Mouse (Mus musculus) midbrain, embryonic 13.5 days (tissue): ENCODE measurements around the gene Elane. TPM values are rescaled to one million over a fixed set of nuclear protein-coding genes. Genes with fewer than 3 reads are reported as not detected.

Experiments used
- ATAC-seq: fragments of 200-750 bp; cut with Nextera tagmentation; 2 replicates; pipeline ENCODE4 v1.8.0; 2017; ENCODE audit warnings: mild to moderate bottlenecking, moderate TSS enrichment, moderate library complexity
- H3K27ac ChIP-seq: fragments of 300-500 bp; sonication (generic); 2 replicates; pipeline ENCODE4 v1.5.1; 2015; ENCODE audit warnings: inconsistent platforms, mild to moderate bottlenecking, moderate library complexity
- H3K27me3 ChIP-seq: fragments of 300-500 bp; sonication (generic); 2 replicates; pipeline ENCODE4 v1.6.1; 2015; ENCODE audit warnings: mild to moderate bottlenecking, inconsistent platforms
- H3K36me3 ChIP-seq: fragments of 300-500 bp; sonication (generic); 2 replicates; pipeline ENCODE4 v1.6.1; 2015; ENCODE audit warnings: mild to moderate bottlenecking, inconsistent platforms
- H3K4me1 ChIP-seq: fragments of 300-500 bp; sonication (generic); replicated peaks from 2 replicates; pipeline ENCODE4 v1.6.1; 2015; ENCODE audit warnings: inconsistent platforms
- H3K4me2 ChIP-seq: fragments of 300-500 bp; sonication (generic); replicated peaks from 2 replicates; pipeline ENCODE4 v1.6.1; 2015; ENCODE audit warnings: moderate library complexity, mild to moderate bottlenecking, inconsistent platforms
- H3K4me3 ChIP-seq: fragments of 300-500 bp; sonication (generic); replicated peaks from 2 replicates; pipeline ENCODE4 v1.5.1; 2015; ENCODE audit warnings: mild to moderate bottlenecking, inconsistent platforms
- H3K9ac ChIP-seq: fragments of 300-500 bp; sonication (generic); replicated peaks from 2 replicates; pipeline ENCODE4 v1.6.1; 2015; ENCODE audit warnings: mild to moderate bottlenecking, inconsistent platforms
- H3K9me3 ChIP-seq: fragments of 300-500 bp; sonication (generic); 2 replicates; pipeline ENCODE4 v1.6.1; 2016; ENCODE audit warnings: mild to moderate bottlenecking, inconsistent platforms
- WGBS: fragments of 180-500 bp; shearing (Covaris S2); methylation state at CpG from one replicate; pipeline ENCODE4 v1.1.7; 2015; 5-methylcytosine and 5-hydroxymethylcytosine counted together
- polyA plus RNA-seq: library from polyadenylated mRNA; unstranded; fragments of >200 nt; fragmentation: Nextera tagmentation; extraction: Ambion mirVana; gene quantifications from 2 replicates; pipeline ENCODE4 v1.2.1, GENCODE M21; 2015

Elane gene
- polyA plus RNA-seq, 1 experiment from 2014 or later = not detected

DNA sequence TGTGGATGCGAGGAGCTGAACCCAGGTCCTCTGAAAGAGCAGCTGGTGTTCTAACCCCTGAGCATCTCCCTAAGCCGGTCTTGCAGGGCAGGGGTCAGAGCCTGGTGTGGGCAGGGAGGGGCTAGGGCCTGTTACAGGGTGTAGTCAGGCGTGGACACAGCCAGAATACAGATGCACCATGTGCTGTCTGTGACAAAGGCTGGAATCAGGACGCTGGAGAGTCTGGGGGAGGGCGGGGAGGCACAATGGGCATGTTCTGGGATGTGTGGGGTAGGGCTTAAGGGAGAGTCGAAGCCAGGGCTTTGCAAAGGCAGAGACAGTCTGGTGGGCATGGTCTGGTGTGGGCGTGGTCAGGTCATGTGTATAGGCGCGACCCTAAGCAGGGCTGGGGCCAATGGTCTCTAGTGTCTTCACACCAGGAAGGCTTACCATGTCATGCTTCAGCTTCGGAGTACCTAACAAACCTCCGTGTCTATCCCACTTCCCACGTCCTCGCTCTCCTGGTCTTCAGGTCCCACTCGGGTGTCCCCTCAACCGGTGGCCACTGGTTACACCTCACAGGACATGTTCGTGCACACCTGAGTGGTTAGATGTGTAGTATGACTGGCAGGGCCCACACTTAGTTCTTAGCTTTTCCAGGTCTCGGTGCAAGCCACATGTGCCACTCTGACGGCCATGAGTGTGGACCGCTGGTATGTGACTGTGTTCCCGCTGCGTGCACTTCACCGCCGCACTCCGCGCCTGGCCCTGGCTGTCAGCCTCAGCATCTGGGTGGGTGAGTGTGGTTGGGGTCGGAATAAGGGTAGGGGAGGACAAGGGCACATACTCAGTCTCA, 34.2 kb downstream of the Elane start:
- H3K27ac ChIP-seq = no peak overlapping the region
- WGBS = 11% methylated on average over 26 of the region's 26 CpGs
- no peak overlapping the region for H3K9ac ChIP-seq
- H3K4me3 ChIP-seq = peak overlapping the region; percentile 31
- H3K27me3 ChIP-seq = peaks cover 67% of the 10 kb centered on the region
- no peaks in the 10 kb centered on the region for H3K9me3 ChIP-seq
- ATAC-seq = 0 out of 2 replicates have a peak, but pooled peaks have one; percentile 5
- peaks cover 51% of the 10 kb centered on the region for H3K4me1 ChIP-seq
- no peaks in the 10 kb centered on the region for H3K36me3 ChIP-seq
- peak overlapping the region; percentile 43; the same call in 1 of the 2 replicates for H3K4me2 ChIP-seq

DNA sequence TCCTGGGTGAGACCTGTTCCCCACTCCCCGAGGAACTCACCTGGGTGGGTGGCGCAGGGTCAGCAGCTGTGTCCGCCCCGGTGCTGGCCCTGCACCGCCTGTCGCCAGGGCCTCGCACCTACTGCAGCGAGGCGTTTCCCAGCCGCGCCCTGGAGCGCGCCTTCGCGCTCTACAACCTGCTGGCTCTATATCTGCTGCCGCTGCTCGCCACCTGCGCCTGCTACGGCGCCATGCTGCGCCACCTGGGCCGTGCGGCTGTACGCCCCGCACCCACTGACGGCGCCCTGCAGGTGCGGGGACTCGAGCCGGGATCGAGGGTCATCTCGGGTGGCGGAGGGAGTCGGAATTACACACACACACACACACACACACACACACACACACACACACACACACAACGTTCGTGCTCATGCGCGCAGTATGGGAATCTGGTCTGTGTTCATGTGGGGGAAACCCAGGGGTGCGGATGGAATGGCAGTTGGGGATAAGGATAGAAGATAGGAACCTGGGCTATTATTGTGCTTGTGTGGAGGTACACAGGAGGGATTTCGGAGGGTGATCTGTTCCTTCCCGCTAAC, 35.0 kb downstream of the Elane start, which contains the start of gene R3hdm4:
TSS of gene R3hdm4 (minus strand) at position 251 of the 578 bp plus-strand sequence.
- H3K36me3 ChIP-seq = no peaks in the 10 kb centered on the region
- H3K27me3 ChIP-seq = peaks cover 67% of the 10 kb centered on the region
- H3K9me3 ChIP-seq = no peaks in the 10 kb centered on the region
- H3K4me3 ChIP-seq = peak within 1 kb of the TSS; percentile 31
- no peak for ATAC-seq
- peak within 1 kb of the TSS; percentile 37 for H3K9ac ChIP-seq
- peaks cover 50% of the 10 kb centered on the region for H3K4me1 ChIP-seq
- 4% methylated on average over 41 of the region's 41 CpGs for WGBS
- H3K27ac ChIP-seq = no peak within 1 kb of the TSS
- peak within 1 kb of the TSS; percentile 43 for H3K4me2 ChIP-seq

DNA sequence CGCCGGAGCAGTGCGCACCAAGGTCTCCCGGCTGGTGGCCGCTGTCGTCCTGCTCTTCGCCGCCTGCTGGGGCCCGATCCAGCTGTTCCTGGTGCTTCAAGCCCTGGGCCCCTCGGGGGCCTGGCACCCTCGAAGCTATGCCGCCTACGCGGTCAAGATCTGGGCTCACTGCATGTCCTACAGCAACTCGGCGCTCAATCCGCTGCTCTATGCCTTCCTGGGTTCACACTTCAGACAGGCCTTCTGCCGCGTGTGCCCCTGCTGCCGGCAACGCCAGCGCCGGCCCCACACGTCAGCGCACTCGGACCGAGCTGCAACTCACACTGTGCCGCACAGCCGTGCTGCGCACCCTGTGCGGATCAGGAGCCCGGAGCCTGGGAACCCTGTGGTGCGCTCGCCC, 35.5 kb downstream of the Elane start:
- ATAC-seq = no peak
- Histone ChIP-seq H3K9ac (peak overlapping the region; percentile 37), H3K9me3 (no peaks in the 10 kb centered on the region), H3K27me3 (peaks cover 67% of the 10 kb centered on the region), H3K4me2 (peak overlapping the region; percentile 43), H3K27ac (no peak overlapping the region), H3K4me1 (peaks cover 52% of the 10 kb centered on the region), H3K4me3 (peak overlapping the region; percentile 31), H3K36me3 (no peaks in the 10 kb centered on the region)
- WGBS = 1% methylated on average over 34 of the region's 34 CpGs

DNA sequence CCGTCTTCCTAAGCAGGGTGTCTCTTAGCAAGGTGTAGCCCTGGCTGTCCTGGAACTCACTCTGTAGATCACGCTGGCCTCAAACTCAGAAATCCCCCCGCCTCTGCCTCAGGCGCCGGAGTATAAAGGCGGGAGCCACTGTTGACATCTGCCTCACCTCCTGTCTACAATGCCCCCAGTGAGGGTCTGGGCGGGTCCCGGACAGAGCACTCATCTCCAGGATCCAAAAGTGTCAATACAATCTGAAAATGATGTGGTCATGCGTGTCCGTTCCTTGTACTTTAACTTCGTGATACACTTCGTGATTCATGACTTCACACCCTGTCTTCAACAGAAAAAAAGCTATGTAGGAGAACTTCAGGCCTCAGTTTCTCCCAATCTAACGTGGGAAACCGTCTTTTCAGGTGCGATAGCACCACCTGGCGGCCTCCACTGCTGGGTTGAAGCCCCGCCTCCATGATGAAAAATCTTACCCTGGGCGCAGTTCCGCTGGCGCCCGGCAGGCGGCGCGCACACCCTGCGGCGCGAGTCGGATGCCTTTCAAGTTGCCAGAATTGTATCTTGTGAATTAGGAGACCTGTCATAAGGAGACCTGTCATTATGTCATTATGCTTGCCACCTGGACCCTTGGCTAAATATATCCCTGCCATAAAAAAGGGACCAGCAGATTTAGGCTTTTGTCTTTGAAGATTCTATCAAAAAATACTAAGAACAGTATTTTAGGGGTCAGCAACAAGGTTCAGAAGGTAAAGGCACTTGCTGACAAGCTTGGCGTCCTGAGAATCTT, 39.1 kb downstream of the Elane start:
- no peaks in the 10 kb centered on the region for H3K9me3 ChIP-seq
- no peak for ATAC-seq
- peaks cover 37% of the 10 kb centered on the region for H3K27me3 ChIP-seq
- no peaks in the 10 kb centered on the region for H3K36me3 ChIP-seq
- no peak overlapping the region for H3K27ac ChIP-seq
- 13% methylated on average over 29 of the region's 29 CpGs for WGBS
- H3K4me3 ChIP-seq = 0 out of 2 replicates have a peak overlapping the region, but pooled peaks have one; percentile 81
- H3K4me1 ChIP-seq = peaks cover 48% of the 10 kb centered on the region
- no peak overlapping the region for H3K9ac ChIP-seq
- H3K4me2 ChIP-seq = peak overlapping the region; percentile 91

DNA sequence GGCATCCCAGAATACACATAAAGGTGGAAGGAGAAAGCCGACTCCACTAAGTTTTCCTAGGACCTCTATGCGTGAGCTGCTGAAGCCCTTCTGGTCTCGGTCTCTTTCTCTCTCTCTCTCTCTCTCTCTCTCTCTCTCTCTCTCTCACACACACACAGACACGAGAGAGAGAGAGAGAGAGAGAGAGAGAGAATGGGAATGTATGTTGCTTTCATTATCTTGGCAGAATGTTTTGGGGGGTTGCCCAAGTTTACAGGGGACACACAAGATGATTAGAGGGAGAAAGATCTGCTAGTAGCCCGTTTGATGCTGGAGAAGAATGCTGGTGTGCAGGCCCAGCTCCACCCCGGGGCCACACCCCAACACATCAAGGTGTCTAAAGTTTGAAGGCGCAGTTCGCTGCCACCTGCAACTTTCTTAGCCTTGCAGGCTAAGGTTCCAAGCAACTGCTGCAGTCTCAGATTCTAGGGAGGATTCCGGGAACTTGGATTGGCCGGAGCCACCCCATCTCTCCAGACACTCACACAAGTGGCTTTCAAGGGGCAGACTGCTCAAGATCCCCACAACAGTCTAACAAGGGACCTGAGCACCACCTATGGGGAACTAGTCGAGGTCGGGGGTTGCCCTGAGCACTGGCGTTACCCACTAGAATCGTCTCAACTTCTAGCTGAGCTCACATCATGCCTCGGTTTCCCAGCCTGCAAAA, 39.9 kb downstream of the Elane start:
- peak overlapping the region; percentile 81 for H3K4me3 ChIP-seq
- 14% methylated on average over 14 of the region's 15 CpGs for WGBS

DNA sequence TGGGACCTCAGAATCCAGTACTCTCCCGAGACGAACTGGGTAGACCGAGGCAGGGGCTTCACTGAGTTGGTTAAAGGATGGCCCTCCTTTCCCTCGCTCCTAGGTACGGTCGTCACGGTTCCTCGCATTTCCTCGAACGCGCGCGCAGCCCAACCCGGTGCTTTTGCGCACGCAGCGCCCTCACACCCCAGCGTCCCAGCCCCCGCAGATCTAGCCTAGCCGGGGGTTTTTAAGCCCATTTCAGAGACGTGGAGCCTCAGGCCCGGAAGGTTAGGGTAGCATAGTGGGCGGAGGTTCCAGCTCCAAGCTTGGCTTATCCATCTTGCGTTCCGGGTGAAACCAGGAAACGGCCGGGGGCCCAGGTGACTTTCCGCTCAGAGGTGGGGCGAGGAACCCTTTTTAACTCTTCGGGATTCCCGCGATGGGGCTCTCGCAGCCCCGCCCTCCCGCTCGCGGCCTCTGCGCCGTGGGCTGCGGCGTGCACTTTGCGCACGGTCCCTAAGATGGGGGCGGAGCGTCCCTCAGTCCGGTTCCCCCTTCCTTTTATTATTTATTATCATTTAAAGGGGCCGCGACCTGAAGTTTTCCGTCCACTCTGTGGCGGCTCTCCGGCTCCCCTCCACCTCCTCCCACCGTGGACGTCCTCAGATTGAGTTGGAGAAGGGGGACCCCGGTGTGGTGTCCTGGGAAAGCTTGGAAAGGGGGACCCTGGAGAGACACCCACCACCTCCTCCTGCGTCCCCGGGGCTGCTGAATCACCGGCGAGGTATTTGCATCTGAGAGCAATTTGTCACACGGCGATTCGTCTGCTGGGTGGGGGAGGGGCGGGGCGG, 40.7 kb downstream of the Elane start, which contains the start of gene Arid3a:
TSS of gene Arid3a (plus strand) at position 553 of the 833 bp plus-strand sequence.
- peak within 1 kb of the TSS; percentile 91 for H3K4me2 ChIP-seq
- peaks cover 22% of the 10 kb centered on the region for H3K27me3 ChIP-seq
- no peaks in the 10 kb centered on the region for H3K9me3 ChIP-seq
- ATAC-seq = peak; percentile 63
- peak within 1 kb of the TSS; percentile 81 for H3K4me3 ChIP-seq
- under 1% methylated on average over 63 of the region's 63 CpGs for WGBS
- peak within 1 kb of the TSS; percentile 87 for H3K9ac ChIP-seq
- H3K27ac ChIP-seq = peak within 1 kb of the TSS; percentile 89
- peaks cover 43% of the 10 kb centered on the region for H3K4me1 ChIP-seq
- H3K36me3 ChIP-seq = peaks cover 13% of the 10 kb centered on the region

More for the DNA sequence above, 39.9 kb downstream of the Elane start:
- Histone ChIP-seq H3K4me2 (peak overlapping the region; percentile 91), H3K9ac (peak overlapping the region; percentile 87), H3K9me3 (no peaks in the 10 kb centered on the region), H3K27me3 (peaks cover 30% of the 10 kb centered on the region), H3K4me1 (peaks cover 48% of the 10 kb centered on the region), H3K36me3 (peaks cover 5% of the 10 kb centered on the region), H3K27ac (no peak overlapping the region)
- ATAC-seq = no peak; the same call in 1 of the 2 replicates

DNA sequence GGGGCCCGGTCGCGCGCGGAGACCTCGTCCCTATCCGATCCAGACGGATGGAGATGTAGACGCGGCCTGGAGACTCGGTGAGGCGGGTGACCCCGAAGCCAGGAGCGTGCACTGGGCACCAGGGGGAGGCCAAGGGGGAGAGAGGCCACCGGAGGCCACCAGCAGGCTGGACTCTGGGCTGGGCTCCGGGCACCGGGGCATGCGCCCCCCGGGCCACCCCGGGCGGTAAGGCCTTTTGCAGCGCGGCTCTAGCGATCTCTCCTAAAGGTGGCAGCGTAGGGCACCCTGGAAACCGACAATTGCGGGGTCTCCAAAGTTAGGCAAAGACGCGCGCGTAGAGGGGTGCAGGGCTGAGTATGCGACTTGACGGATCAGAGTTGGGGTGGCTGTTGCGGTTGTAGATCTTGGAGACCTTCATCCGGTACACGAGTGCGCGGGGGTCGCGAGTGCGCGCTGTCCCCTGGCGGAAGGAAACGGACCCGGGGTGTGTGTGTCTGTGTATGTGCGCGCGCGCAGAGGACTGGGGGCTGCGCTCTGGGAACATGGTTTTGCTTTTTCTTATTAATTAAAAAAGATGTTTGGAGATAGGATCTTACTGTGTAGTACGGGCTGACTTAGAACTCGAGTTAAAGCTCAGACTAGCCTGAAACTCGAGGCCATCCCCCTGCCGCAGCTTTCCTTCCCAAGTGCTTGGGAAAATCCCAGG, 41.4 kb downstream of the Elane start:
- Histone ChIP-seq H3K9ac (peak overlapping the region; percentile 87), H3K27me3 (peaks cover 14% of the 10 kb centered on the region), H3K27ac (peak overlapping the region; percentile 89), H3K4me2 (peak overlapping the region; percentile 91), H3K36me3 (peaks cover 21% of the 10 kb centered on the region), H3K4me1 (peaks cover 49% of the 10 kb centered on the region), H3K4me3 (peak overlapping the region; percentile 81), H3K9me3 (no peaks in the 10 kb centered on the region)
- peak; percentile 48 for ATAC-seq
- WGBS = under 1% methylated on average over 53 of the region's 54 CpGs

DNA sequence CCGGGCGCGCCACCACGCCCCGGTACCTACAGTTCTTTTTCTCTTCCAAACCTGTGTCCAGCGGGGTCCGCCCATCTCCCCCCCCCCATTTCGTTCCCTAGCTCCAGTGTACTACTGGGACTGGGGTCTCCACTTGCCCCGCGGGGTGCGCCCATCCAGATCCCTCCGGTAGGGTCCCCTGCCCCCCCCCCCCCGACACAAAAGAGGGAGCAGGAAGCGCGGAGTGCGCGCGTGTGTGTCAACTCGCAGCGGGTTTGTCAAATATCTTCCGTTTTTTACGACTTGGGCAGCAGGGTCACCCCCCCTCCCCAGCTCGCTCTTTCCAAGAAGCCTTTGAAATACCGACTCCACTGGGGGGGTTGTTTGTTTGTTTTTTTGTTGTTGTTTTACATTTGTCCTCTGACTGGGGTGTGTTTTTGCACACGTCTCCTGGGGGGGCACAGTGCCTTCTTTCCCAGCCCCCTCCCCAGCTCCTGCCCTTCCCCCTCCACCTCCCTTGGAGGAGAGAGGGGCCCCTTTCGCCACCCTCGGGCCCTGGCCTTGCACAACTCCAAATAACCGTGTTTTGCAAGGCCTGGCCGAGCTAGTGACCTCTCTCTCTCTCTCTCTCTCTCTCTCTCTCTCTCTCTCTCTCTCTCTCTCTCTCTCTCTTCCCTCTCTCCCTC, 42.1 kb downstream of the Elane start:
- Histone ChIP-seq H3K27ac (peak overlapping the region; percentile 89), H3K27me3 (peaks cover 7% of the 10 kb centered on the region), H3K4me2 (peak overlapping the region; percentile 91), H3K9ac (peak overlapping the region; percentile 87), H3K4me3 (peak overlapping the region; percentile 81), H3K9me3 (no peaks in the 10 kb centered on the region), H3K36me3 (peaks cover 27% of the 10 kb centered on the region), H3K4me1 (peaks cover 55% of the 10 kb centered on the region)
- WGBS = 1% methylated on average over 29 of the region's 29 CpGs
- ATAC-seq = no peak

DNA sequence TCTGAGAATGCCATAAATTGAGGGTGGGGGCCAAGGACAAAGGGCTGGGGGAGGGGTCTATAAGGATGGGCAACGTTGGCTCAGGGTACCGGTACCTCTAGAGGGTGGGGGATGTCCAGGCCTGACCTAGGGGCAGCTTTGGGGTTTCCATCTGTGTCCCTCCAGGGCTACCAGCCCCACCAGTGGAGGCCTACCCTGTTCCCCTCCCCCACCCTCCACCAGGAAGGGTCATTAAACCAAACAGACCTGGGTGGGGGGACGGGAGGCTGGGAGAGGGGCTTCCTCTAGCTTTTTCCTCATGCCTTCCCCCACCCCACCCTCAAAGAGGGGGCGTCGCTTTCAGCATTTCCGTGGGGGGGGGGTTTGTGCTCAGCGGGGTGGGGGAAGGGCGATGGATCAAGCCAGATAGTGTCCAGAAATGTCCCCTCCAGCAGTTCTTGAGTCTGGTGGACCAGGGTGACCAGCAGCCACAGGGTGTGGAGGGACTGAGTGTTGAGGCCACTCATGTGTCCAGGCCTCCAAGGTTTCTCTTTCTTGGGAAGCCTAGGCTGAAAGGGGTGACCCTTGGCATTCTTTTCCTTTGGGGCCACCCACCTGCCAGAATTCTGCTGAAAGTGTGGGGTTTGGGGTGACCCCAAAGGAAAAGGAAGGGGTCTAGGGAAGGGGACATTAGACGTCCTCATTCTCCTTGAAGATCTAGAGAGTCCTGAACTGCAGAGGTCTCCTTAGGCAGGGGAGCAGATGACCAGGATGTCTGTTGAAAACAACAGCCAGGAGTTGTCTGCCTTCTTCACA, 43.1 kb downstream of the Elane start:
- ATAC-seq = no peak
- Histone ChIP-seq H3K36me3 (peaks cover 33% of the 10 kb centered on the region), H3K4me1 (peaks cover 63% of the 10 kb centered on the region), H3K9me3 (no peaks in the 10 kb centered on the region), H3K27me3 (no peaks in the 10 kb centered on the region; the same call in 1 of the 2 replicates), H3K4me3 (peak overlapping the region; percentile 81), H3K27ac (peak overlapping the region; percentile 89), H3K9ac (peak overlapping the region; percentile 87), H3K4me2 (peak overlapping the region; percentile 91)
- 19% methylated on average over 9 of the region's 9 CpGs for WGBS
